Mouse (Mus musculus): ENCODE results near the gene Oprd1.

DNA sequence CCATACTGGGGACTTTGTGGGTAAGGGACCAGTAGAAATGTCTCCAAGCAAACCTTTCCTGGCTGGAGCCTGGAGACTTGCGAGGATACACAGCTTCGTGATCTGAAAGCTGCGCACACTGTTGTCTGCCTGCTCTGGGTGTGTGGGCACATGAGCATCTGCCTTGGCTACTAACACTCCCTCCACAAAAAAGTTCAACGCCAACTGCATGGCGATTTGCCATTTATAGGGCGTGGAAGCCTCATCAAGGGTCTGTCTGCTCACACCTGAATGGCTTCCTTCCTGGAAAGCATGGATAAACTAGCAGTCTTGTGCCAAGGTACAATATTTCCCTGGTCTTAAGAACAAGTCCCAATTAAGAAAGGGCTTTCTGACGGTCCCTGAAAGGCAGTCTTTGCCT lies 12.5 kb downstream of the Oprd1 start:
- TF ChIP-seq CTCF (IDR thresholded peaks at IDR 0.05; ENCODE audit: borderline replicate concordance, insufficient read depth, low read length) = no peak
- TF ChIP-seq POLR2A (IDR thresholded peaks at IDR 0.05; ENCODE audit: low read depth, low read length) = no peak

Measured in embryonic fibroblast, embryonic 13.5 days (primary cell).